Mouse (Mus musculus) forebrain, embryonic 15.5 days (tissue): ENCODE data around the gene Chst12. TPM values are rescaled to one million over a fixed set of nuclear protein-coding genes. Genes with fewer than 3 reads are reported as not detected.

Experiments
- ATAC-seq: fragments of 200-750 bp; cut with Nextera tagmentation; replicated peaks from 2 replicates; pipeline ENCODE4 v1.8.0; 2017; ENCODE audit warnings: mild to moderate bottlenecking, moderate TSS enrichment, moderate library complexity
- H3K27ac ChIP-seq: fragments of 300-500 bp; sonication (generic); replicated peaks from 2 replicates; pipeline ENCODE4 v1.5.1; 2015; ENCODE audit warnings: mild to moderate bottlenecking, inconsistent platforms
- H3K27me3 ChIP-seq: fragments of 300-500 bp; sonication (generic); 2 replicates; pipeline ENCODE4 v1.6.1; 2015; ENCODE audit warnings: inconsistent platforms
- H3K36me3 ChIP-seq: fragments of 300-500 bp; sonication (generic); 2 replicates; pipeline ENCODE4 v1.6.1; 2015; ENCODE audit warnings: mild to moderate bottlenecking, inconsistent platforms
- H3K4me1 ChIP-seq: fragments of 300-500 bp; sonication (generic); 2 replicates; pipeline ENCODE4 v1.6.1; 2015; ENCODE audit warnings: inconsistent platforms
- H3K4me2 ChIP-seq: fragments of 300-500 bp; sonication (generic); replicated peaks from 2 replicates; pipeline ENCODE4 v1.6.1; 2015; ENCODE audit warnings: mild to moderate bottlenecking, inconsistent platforms
- H3K4me3 ChIP-seq: fragments of 300-500 bp; sonication (generic); 2 replicates; pipeline ENCODE4 v1.5.1; 2015; ENCODE audit warnings: mild to moderate bottlenecking, inconsistent platforms
- H3K9ac ChIP-seq: fragments of 300-500 bp; sonication (generic); replicated peaks from 2 replicates; pipeline ENCODE4 v1.6.1; 2015; ENCODE audit warnings: mild to moderate bottlenecking, inconsistent platforms
- H3K9me3 ChIP-seq: fragments of 300-500 bp; sonication (generic); 2 replicates; pipeline ENCODE4 v1.6.1; 2016; ENCODE audit warnings: inconsistent platforms
- WGBS: fragments of 180-500 bp; shearing (Covaris S2); methylation state at CpG from one replicate; pipeline ENCODE4 v1.1.7; 2015; ENCODE audit warnings: mixed read lengths; 5-methylcytosine and 5-hydroxymethylcytosine counted together
- polyA plus RNA-seq: library from polyadenylated mRNA; unstranded; fragments of >200 nt; fragmentation: Nextera tagmentation; extraction: Ambion mirVana; gene quantifications from 2 replicates; pipeline ENCODE4 v1.2.1, GENCODE M21; 2015

Chst12 gene
- polyA plus RNA-seq, 1 experiment from 2014 or later = 19.0 TPM

DNA sequence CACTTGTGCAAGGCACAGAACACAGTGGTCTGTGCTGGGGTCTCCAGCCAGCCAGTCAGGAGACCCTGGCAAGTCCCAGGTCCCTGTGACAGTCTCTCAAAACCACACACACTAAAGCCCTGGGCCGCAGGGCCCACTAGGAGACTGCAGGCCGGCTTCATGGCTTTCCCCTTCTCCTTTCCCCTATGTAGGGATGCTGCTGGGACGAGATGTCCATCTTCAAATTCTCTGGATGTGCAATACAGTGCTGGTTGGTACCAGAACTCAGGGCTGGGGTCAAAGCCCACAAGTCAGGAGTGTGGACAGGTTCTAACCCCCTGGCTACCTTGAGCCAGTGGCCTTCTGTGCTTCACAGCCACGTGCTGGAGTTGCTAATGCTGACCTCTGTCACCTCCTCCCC is 60.9 kb downstream of the Chst12 start:
- 83% methylated on average over 4 of the region's 4 CpGs for WGBS
- no peak overlapping the region for H3K4me2 ChIP-seq
- no peaks in the 10 kb centered on the region for H3K9me3 ChIP-seq
- no peak overlapping the region for H3K27ac ChIP-seq
- H3K4me3 ChIP-seq = no peak overlapping the region
- no peaks in the 10 kb centered on the region for H3K27me3 ChIP-seq
- H3K9ac ChIP-seq = no peak overlapping the region
- H3K4me1 ChIP-seq = peaks cover 6% of the 10 kb centered on the region; the same call in 1 of the 2 replicates
- no peak for ATAC-seq
- no peaks in the 10 kb centered on the region for H3K36me3 ChIP-seq

DNA sequence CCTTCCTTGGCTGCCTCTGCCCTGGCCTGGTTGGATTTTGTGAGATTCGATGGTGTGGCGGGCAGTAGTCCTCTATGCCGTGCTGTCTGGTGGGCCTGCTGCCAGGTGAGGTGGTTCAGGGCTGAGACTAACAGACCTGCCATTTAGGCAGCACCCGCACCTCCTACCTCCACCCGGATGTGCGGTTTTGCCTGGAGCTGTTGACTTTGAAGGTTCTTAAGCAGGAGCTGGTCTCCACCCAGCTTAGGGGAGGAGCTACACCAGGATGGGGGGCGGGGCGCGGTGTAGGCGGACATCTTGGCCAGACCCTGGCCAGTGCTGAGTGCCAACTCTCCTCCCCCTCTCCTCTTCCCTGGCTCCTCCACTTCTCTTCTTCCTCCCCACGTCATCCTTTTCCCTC is 62.0 kb downstream of the Chst12 start:
- ATAC-seq = no peak
- WGBS = 45% methylated on average over 11 of the region's 11 CpGs
- Histone ChIP-seq H3K4me1 (peaks cover 6% of the 10 kb centered on the region; the same call in 1 of the 2 replicates), H3K36me3 (no peaks in the 10 kb centered on the region), H3K9me3 (no peaks in the 10 kb centered on the region), H3K4me2 (no peak overlapping the region), H3K9ac (no peak overlapping the region), H3K4me3 (no peak overlapping the region), H3K27me3 (no peaks in the 10 kb centered on the region), H3K27ac (no peak overlapping the region)

DNA sequence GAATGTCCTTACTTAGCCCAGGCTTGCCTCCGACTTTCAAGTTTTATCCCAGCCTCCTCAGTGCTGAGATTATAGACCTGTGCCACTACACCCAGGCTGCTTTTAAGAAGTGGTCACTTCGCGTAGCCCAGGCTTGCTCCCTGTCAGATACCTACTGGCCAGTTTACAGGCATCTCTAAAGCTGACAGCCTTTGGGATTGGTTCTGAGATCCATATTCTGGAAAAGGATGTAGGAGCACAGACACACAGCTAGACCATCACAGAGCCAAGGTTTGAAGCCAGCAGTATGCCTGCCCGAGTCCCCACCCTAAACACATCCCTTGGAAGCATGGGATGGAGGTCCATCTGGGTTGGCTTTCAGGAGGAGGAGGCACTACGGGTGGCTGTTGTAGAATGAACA is 62.4 kb downstream of the Chst12 start:
- Histone ChIP-seq H3K27me3 (no peaks in the 10 kb centered on the region), H3K4me2 (no peak overlapping the region), H3K4me1 (peaks cover 6% of the 10 kb centered on the region; the same call in 1 of the 2 replicates), H3K9ac (no peak overlapping the region), H3K27ac (no peak overlapping the region), H3K4me3 (no peak overlapping the region), H3K9me3 (no peaks in the 10 kb centered on the region), H3K36me3 (no peaks in the 10 kb centered on the region)
- ATAC-seq = no peak
- 91% methylated on average over 5 of the region's 5 CpGs for WGBS

DNA sequence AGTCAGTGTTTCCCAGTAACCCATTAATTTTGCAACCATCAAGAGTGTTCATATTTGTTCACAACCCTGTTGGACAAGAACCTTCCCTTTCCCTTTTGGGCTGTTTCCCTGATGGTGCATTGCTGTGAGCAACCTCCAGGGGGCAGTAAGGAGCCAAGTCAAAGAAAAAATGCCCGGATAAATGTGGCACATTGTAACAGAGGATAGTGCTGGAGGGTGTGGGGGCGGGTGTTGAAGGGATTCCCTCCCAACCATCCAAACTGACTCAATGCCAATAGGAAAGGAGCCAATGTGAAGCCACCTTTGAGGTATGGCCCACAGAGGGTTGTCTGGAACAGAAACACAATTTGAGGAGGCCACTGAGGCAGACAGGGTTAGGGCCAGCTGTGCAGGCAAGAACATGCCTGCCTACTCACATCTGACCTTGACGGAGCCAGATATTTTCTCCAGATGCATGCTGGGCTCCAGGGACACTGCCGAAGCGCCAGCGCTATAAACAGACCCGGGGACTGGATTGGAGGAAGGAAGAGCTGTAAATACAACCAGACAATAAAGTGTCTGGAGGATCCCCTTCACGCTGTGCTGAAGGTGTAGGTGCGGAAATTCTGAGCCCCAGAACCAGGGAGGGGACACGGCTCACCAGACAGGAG is 63.1 kb downstream of the Chst12 start:
- Histone ChIP-seq H3K9me3 (no peaks in the 10 kb centered on the region), H3K27ac (0 out of 2 replicates have a peak overlapping the region, but pooled peaks have one; percentile 1), H3K4me2 (no peak overlapping the region), H3K4me1 (peaks cover 6% of the 10 kb centered on the region; the same call in 1 of the 2 replicates), H3K36me3 (no peaks in the 10 kb centered on the region), H3K9ac (no peak overlapping the region), H3K27me3 (no peaks in the 10 kb centered on the region), H3K4me3 (no peak overlapping the region)
- WGBS = 54% methylated on average over 10 of the region's 10 CpGs
- ATAC-seq = 0 out of 2 replicates have a peak, but pooled peaks have one; percentile 15

DNA sequence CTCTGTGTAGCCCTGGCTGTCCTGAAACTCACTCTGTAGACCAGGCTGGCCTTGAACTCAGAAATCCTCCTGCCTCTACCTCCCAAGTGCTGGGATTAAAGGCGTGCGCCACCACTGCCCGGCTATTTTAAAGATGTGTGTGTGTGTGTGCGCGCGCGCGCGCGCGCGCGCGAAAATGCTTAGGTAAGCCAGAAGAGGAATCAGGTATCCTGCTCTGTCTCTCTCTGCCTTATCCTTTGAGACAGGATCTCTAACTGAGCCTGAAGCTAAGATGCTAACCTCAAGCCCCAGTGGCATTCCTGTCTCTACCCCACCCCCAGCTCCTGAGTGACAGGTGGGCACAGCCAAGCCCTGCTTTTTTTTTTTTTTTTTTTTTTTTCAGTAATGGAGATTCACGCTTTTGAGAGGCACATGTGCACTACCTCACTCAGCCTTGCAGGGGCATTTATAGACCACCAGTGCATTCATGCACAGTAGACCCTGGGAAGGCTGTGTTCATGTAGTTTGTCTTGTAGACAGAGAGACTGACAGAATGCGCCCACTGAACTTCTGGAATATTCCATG is 63.8 kb downstream of the Chst12 start:
- Histone ChIP-seq H3K4me3 (no peak overlapping the region), H3K4me2 (no peak overlapping the region), H3K27ac (no peak overlapping the region), H3K4me1 (peaks cover 6% of the 10 kb centered on the region; the same call in 1 of the 2 replicates), H3K36me3 (no peaks in the 10 kb centered on the region), H3K9me3 (no peaks in the 10 kb centered on the region), H3K27me3 (no peaks in the 10 kb centered on the region), H3K9ac (no peak overlapping the region)
- 90% methylated on average over 16 of the region's 16 CpGs for WGBS
- no peak for ATAC-seq

DNA sequence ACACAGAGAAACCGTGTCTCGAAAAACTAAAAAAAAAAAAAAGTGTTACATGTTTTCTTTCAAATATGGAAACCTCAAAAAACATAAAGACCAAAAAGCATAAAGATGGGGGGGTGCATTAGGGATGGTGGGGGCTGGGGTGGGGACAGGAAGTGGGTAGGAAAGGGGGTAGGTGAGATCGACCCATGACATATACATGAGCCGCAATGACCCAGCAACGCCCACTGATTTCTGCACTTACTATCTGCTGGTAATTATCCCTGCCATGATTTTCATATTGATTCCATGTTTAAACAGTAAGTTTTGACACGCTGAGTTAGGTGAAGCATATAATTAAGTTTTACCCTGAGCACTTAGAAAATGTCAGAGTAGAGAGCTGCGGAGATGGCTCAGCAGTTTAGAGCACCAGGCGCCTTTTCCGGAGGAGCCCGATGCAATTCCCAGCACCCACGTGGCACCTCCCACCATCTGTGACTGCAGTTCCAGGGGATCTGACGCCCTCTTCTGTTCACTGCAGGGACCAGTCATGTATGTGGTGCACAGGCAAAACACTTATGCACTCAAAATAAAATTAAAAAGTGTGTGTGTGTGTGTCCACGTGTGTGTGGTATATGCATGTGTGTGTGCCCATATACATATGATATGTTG is 65.0 kb downstream of the Chst12 start:
- Histone ChIP-seq H3K4me3 (no peak overlapping the region), H3K36me3 (no peaks in the 10 kb centered on the region), H3K4me2 (no peak overlapping the region), H3K27me3 (no peaks in the 10 kb centered on the region), H3K9me3 (no peaks in the 10 kb centered on the region), H3K27ac (no peak overlapping the region), H3K9ac (no peak overlapping the region), H3K4me1 (peaks cover 6% of the 10 kb centered on the region; the same call in 1 of the 2 replicates)
- no peak for ATAC-seq
- WGBS = 88% methylated on average over 13 of the region's 13 CpGs

DNA sequence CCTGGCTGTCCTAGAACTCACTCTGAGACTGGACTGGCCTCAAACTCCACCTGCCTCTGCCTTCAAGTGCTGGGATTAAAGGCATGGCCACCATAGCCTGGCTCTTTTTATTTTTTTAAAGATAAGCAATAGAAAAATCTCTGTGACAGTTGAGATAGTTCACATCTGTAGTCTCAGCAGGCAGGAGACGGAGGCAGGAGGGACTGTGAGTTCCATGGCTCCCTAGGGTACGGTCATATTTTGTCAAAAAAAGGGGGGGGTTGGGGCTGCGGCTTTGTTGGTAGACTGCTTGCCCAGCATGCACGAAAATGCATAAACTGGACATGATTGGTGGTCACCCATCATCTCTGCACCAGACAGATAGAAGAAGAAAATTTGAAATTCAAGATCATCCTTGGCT is 65.9 kb downstream of the Chst12 start:
- 82% methylated on average over 4 of the region's 4 CpGs for WGBS
- Histone ChIP-seq H3K9me3 (no peaks in the 10 kb centered on the region), H3K4me1 (peaks cover 6% of the 10 kb centered on the region; the same call in 1 of the 2 replicates), H3K27me3 (no peaks in the 10 kb centered on the region), H3K4me3 (no peak overlapping the region), H3K9ac (no peak overlapping the region), H3K27ac (no peak overlapping the region), H3K36me3 (no peaks in the 10 kb centered on the region), H3K4me2 (no peak overlapping the region)
- no peak for ATAC-seq

DNA sequence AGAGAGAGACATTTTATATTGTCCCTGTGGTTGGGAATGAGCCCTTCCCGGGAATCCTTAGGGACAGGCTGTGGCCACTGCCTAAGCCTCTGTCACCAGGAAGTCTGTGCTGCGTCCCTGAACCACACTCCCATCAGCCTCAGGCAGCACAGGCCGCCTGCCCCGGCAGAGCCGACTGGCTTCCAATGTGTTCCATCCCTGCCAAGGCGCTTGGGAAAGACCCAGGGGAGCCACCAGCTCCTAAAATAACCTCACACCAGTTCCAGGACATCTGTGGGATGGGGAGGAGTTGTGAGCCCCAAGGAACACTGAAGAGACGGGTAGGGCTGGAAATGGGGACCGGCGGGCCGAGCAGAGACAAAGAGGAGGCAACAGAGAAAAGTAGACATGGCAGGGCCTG is 66.3 kb downstream of the Chst12 start:
- H3K4me3 ChIP-seq = no peak overlapping the region
- H3K9ac ChIP-seq = no peak overlapping the region
- no peak overlapping the region for H3K27ac ChIP-seq
- no peak for ATAC-seq
- no peaks in the 10 kb centered on the region for H3K9me3 ChIP-seq
- H3K4me1 ChIP-seq = peaks cover 6% of the 10 kb centered on the region; the same call in 1 of the 2 replicates
- no peaks in the 10 kb centered on the region for H3K27me3 ChIP-seq
- H3K4me2 ChIP-seq = no peak overlapping the region
- H3K36me3 ChIP-seq = no peaks in the 10 kb centered on the region
- 61% methylated on average over 10 of the region's 10 CpGs for WGBS

DNA sequence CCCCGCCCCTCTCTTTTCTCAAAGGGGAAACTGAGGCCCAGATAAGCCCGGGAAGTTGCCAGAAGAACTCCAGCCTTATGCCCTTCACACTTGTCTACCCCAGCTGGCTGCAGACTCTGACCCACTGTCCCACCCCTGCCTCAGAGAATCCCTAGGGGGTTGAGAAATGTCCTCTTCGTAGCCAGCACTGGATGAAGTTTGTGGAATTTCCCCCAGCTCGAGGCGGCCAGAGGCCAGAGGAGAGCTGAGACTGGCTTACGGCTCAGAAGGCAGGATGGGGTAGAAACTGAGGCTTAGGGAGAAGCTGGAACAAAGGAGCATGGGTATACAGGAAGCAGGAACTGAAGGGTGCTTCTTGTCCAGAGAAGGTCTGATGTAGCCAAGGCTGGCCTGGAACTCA is 67.3 kb downstream of the Chst12 start:
- H3K4me1 ChIP-seq = peaks cover 1% of the 10 kb centered on the region; the same call in 1 of the 2 replicates
- H3K4me2 ChIP-seq = no peak overlapping the region
- H3K9me3 ChIP-seq = no peaks in the 10 kb centered on the region
- 84% methylated on average over 6 of the region's 6 CpGs for WGBS
- no peak for ATAC-seq
- no peak overlapping the region for H3K9ac ChIP-seq
- no peaks in the 10 kb centered on the region for H3K27me3 ChIP-seq
- H3K27ac ChIP-seq = no peak overlapping the region
- H3K36me3 ChIP-seq = no peaks in the 10 kb centered on the region
- no peak overlapping the region for H3K4me3 ChIP-seq

Other genes with a start within 250 kb of the Chst12 start
- 33.8 and 35.5 TPM in 2 replicates for gene Mad1l1, start 184.0 kb upstream of the Chst12 start, polyA plus RNA-seq
- gene Nudt1, start 183.9 kb upstream of the Chst12 start, polyA plus RNA-seq = 22.3 and 22.9 TPM in 2 replicates
- 21.3 and 22.1 TPM in 2 replicates for gene Mrm2, start 173.7 kb upstream of the Chst12 start, polyA plus RNA-seq
- gene Snx8, start 116.3 kb upstream of the Chst12 start, polyA plus RNA-seq = 17.9 and 18.8 TPM in 2 replicates
- 96.7 and 102 TPM in 2 replicates for gene Eif3b, start 86.2 kb upstream of the Chst12 start, polyA plus RNA-seq
- not detected in 2 replicates for gene Gm4869, start 59.9 kb upstream of the Chst12 start, polyA plus RNA-seq
- 0.33 TPM in 1 of 2 replicates, not detected in the other for gene Grifin, start 59.5 kb downstream of the Chst12 start, polyA plus RNA-seq
- 25.7 and 28.8 TPM in 2 replicates for gene Lfng, start 101.8 kb downstream of the Chst12 start, polyA plus RNA-seq
- 78.9 and 85.5 TPM in 2 replicates for gene Ttyh3, start 143.5 kb downstream of the Chst12 start, polyA plus RNA-seq
- 22.2 and 25.1 TPM in 2 replicates for gene Iqce, start 196.8 kb downstream of the Chst12 start, polyA plus RNA-seq
- gene Brat1, start 199.5 kb downstream of the Chst12 start, polyA plus RNA-seq = 26.3 and 28.2 TPM in 2 replicates
- gene Amz1, start 218.6 kb downstream of the Chst12 start, polyA plus RNA-seq = 4.4 and 5.3 TPM in 2 replicates